Mouse (Mus musculus): ENCODE measurements around the gene Lingo2.

DNA sequence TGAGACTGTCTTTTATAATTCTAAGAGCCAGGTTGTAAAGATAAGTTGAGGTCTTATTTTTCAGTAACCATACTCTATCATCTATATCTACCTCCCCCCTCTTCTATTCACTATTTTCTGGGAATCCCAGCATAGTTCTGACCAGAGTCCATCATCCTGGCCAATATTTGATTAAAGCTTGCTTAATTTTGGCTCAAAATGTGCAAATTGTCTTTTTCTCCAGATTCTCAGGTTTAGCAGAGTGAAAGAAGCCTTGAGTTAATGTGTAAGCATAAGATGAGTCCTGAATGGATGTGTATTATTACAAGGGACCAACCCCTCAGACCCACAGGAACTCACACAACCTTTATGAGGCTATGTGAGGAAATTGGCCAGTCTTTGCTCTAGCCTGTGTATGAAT lies 820.2 kb downstream of the Lingo2 start:
- TF ChIP-seq POLR2A (IDR thresholded peaks at IDR 0.05; ENCODE audit: borderline replicate concordance, extremely low read depth, insufficient read depth, insufficient read length, poor library complexity, severe bottlenecking) = no peak
- no peak for TF ChIP-seq CTCF (IDR thresholded peaks at IDR 0.05; ENCODE audit: borderline replicate concordance, extremely low read depth, insufficient read depth, insufficient read length)
